Mouse (Mus musculus) adrenal gland, adult (tissue): ENCODE results near the gene Tctex1d2.

ENCODE experiments used
- DNase-seq, 2 experiments: peaks; one replicate each; pipeline ENCODE4 v3.0.0; 2022 to 2023; ENCODE audit warnings: low spot score in 1 of 2; ENCODE audit not compliant: inconsistent age in 2 of 2

Tctex1d2 gene

GRCm38 (mm10) chr16:32464908-32465307 is 45.4 kb downstream of the Tctex1d2 start:
- no peak for DNase-seq

GRCm38 (mm10) chr16:32468488-32468887 is 49.0 kb downstream of the Tctex1d2 start:
- DNase-seq: no peak

DNA sequence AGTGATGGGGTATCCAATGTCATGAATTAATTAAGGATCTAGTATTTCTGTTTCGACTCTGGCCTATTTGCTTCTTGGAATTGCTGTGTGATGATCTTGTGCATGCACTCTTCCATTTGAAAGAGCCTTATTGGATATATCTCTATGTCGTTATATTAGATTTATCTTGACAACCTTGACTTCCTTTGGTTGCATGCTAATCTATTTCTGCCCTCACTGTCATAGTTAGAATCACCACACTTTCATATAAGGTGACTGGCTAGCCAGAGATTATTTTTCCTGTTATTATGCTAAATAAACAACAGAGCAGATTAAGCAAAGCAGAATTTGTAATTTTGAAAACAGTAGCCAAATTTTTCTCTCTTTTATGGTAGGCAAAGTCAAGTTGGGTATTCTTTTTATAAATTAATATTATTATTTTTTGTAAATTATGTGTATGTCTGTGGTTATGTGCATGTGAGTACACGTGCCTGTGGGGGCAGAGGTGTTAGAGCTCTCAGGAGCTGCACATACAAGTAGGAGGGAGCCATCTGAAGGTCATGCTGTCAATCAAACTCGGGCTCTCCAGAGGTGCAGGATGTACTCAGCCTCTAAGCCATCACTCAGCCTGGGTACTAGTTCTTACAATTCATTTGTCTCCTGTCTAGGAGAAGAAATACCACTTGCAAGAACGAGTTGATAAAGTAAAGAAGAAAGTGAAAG is 50.1 kb downstream of the Tctex1d2 start:
- no peak for DNase-seq

DNA sequence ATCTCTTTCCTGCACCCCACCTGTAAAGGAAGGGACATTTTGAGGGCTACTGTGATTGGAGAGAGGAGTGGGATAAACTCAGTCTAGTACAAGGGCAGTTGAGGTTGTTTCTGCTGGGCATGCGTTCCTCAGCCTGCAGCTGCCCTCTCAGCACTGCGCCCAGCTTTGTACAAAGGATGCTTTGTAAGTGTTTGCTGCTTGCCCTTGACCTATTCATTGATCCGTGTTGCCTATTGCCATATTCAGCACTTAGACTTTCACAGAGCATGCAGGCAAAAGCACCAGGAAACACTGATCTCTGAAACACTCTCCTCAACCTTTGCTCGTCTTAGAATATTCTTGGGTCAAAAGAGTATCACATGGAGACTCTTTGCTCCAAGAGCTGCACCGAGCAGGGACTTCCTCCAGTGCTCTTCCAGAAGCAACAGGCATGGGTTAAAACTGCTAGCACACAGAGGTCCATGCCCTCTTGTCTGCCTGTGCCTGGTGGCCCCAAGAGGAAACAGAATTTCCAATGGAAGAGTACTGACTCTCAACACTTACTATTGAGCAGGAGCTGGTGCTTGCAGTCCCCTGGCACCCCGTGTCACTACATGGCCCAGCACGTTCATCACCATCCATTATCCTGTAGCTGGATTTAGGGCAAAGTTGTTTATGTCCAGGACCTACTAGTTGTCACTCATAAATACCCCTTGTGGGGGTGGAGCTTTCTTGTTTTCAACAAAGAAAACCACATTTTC is 52.9 kb downstream of the Tctex1d2 start:
- no peak for DNase-seq

DNA sequence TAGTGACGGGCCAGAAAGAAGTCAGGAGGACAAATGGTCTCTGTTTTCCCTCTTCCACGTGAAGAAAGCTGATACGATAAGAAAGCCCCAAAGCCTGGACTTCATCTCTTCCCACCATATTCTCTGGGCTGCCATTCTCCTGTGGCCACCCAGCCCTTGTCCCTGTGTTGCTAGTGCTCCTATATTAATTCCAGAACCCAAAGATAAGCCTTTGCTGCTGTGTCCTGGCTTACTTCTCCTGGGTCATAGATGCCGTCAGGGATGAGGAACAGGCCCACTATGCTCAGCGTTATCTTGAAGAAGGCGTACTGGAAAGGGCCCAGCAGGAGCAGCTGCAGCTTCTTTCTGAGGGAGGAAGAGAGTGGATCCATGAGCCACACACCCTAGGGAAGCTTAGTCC is 57.8 kb downstream of the Tctex1d2 start:
- DNase-seq: no peak
